Mouse (Mus musculus): Measurements from ENCODE around the gene D2hgdh.
"Not testable (repeated sequence)": the region's sequence is repeated elsewhere in the genome, so short reads cannot be mapped to it uniquely, and the experiment has no call there.

The D2hgdh gene

GRCm38 (mm10) chr1:93826540-93826835, 1.8 kb downstream of the D2hgdh start:
- no peak for DNase-seq (ENCODE audit: low read depth)

- not testable (repeated sequence) for DNase-seq (ENCODE audit: low read depth)
Observed at GRCm38 (mm10) chr1:93832754-93833360, 8.1 kb downstream of the D2hgdh start.

GRCm38 (mm10) chr1:93834671-93835150, 10.0 kb downstream of the D2hgdh start:
- DNase-seq (ENCODE audit: low read depth): no peak

GRCm38 (mm10) chr1:93835211-93835610, 10.5 kb downstream of the D2hgdh start:
- no peak for DNase-seq (ENCODE audit: low read depth)

- DNase-seq (ENCODE audit: low read depth): no peak
Observed at GRCm38 (mm10) chr1:93835876-93836531, 11.3 kb downstream of the D2hgdh start.

GRCm38 (mm10) chr1:93836532-93836913, 11.8 kb downstream of the D2hgdh start:
- no peak for DNase-seq (ENCODE audit: low read depth)

- DNase-seq (ENCODE audit: low read depth): no peak
Observed at GRCm38 (mm10) chr1:93837335-93837734, 12.6 kb downstream of the D2hgdh start.

- DNase-seq (ENCODE audit: low read depth): not testable (repeated sequence)
Observed at GRCm38 (mm10) chr1:93838569-93838968, 13.9 kb downstream of the D2hgdh start.

GRCm38 (mm10) chr1:93845766-93846366, 21.2 kb downstream of the D2hgdh start:
- DNase-seq (ENCODE audit: low read depth): not testable (repeated sequence)

GRCm38 (mm10) chr1:93855790-93856189, 31.1 kb downstream of the D2hgdh start:
- not testable (repeated sequence) for DNase-seq (ENCODE audit: low read depth)

- no peak for DNase-seq (ENCODE audit: low read depth)
Observed at GRCm38 (mm10) chr1:93857370-93857769, 32.7 kb downstream of the D2hgdh start.

- no peak for DNase-seq (ENCODE audit: low read depth)
Observed at GRCm38 (mm10) chr1:93857991-93858390, 33.3 kb downstream of the D2hgdh start.

GRCm38 (mm10) chr1:93859619-93860018, 34.9 kb downstream of the D2hgdh start:
- no peak for DNase-seq (ENCODE audit: low read depth)

- not testable (repeated sequence) for DNase-seq (ENCODE audit: low read depth)
Observed at GRCm38 (mm10) chr1:93861048-93861447, 36.3 kb downstream of the D2hgdh start, which contains the start of gene Gal3st2. Gene Gal3st2, plus strand, starts transcription at chr1:93861306.

GRCm38 (mm10) chr1:93871594-93872105, 46.9 kb downstream of the D2hgdh start:
- not testable (repeated sequence) for DNase-seq (ENCODE audit: low read depth)

GRCm38 (mm10) chr1:93874405-93874804, 49.7 kb downstream of the D2hgdh start:
- DNase-seq (ENCODE audit: low read depth): not testable (repeated sequence)

GRCm38 (mm10) chr1:93881778-93882177, 57.1 kb downstream of the D2hgdh start:
- DNase-seq (ENCODE audit: low read depth): not testable (repeated sequence)

- not testable (repeated sequence) for DNase-seq (ENCODE audit: low read depth)
Observed at GRCm38 (mm10) chr1:93890936-93891335, 66.2 kb downstream of the D2hgdh start.

GRCm38 (mm10) chr1:93897395-93897794, 72.7 kb downstream of the D2hgdh start:
- not testable (repeated sequence) for DNase-seq (ENCODE audit: low read depth)

GRCm38 (mm10) chr1:93901291-93901690, 76.6 kb downstream of the D2hgdh start:
- DNase-seq (ENCODE audit: low read depth): not testable (repeated sequence)
